Mouse (Mus musculus) CD4-positive, CD25-positive, alpha-beta regulatory T cell, adult 4 months (primary cell): ENCODE results near the gene Usp20. TPM values are rescaled to one million over a fixed set of nuclear protein-coding genes. Genes with fewer than 3 reads are reported as not detected.

ENCODE experiments used
- polyA plus RNA-seq, 2 experiments: library from polyadenylated mRNA; unstranded; fragments of 100-300 nt; shearing (Covaris generic); gene quantifications; one replicate each; pipeline ENCODE4 v1.2.1; 2017

Gene Usp20
- polyA plus RNA-seq, 2 experiments from 2014 or later: 11.0 to 25.8 TPM

Other genes with a start within 250 kb of the Usp20 start
- gene 1700001O22Rik, start 178.6 kb upstream of the Usp20 start, polyA plus RNA-seq: under 1 TPM in 1 of 2 experiments, not detected in 1; 0.62 TPM
- gene Ntmt1, start 174.5 kb upstream of the Usp20 start, polyA plus RNA-seq: 10 to 100 TPM; 30.5 to 44.9 TPM
- 10 to 100 TPM; 33.1 to 65.6 TPM for gene Asb6, start 151.9 kb upstream of the Usp20 start, polyA plus RNA-seq
- not detected for gene Prrx2, start 147.3 kb upstream of the Usp20 start, polyA plus RNA-seq
- not detected for gene Ptges, start 52.4 kb upstream of the Usp20 start, polyA plus RNA-seq
- gene Tor1b, start 29.3 kb upstream of the Usp20 start, polyA plus RNA-seq: 10 to 100 TPM; 24.5 to 25.6 TPM
- gene Tor1a, start 14.3 kb upstream of the Usp20 start, polyA plus RNA-seq: 10 to 100 TPM; 66.2 to 86.1 TPM
- 100 to 1,000 TPM in 1 of 2 experiments, 10 to 100 TPM in 1; 86.1 to 107 TPM for gene BC005624, start 78 bp upstream of the Usp20 start, polyA plus RNA-seq
- gene Fnbp1, start 159.7 kb downstream of the Usp20 start, polyA plus RNA-seq: 10 to 100 TPM; 78.2 to 90.0 TPM
- gene Gpr107, start 170.0 kb downstream of the Usp20 start, polyA plus RNA-seq: 10 to 100 TPM; 56.6 to 60.7 TPM